Mouse (Mus musculus) lung, embryonic 16.5 days (tissue): ENCODE measurements around the gene Nt5m. TPM values are rescaled to one million over a fixed set of nuclear protein-coding genes. Genes with fewer than 3 reads are reported as not detected.

Source experiments
- ATAC-seq: fragments of 200-750 bp; cut with Nextera tagmentation; 2 replicates; pipeline ENCODE4 v1.8.0; 2017; ENCODE audit warnings: low read depth, mild to moderate bottlenecking, moderate library complexity
- H3K27ac ChIP-seq: fragments of 300-500 bp; sonication (generic); 2 replicates; pipeline ENCODE4 v1.5.1; 2014; ENCODE audit warnings: mild to moderate bottlenecking, control low read depth, low read length
- H3K27me3 ChIP-seq: fragments of 300-500 bp; sonication (generic); 2 replicates; pipeline ENCODE4 v1.6.1; 2014; ENCODE audit warnings: low read depth, low read length, mixed read lengths; ENCODE audit not compliant: control insufficient read depth, insufficient read depth
- H3K36me3 ChIP-seq: fragments of 300-500 bp; sonication (generic); 2 replicates; pipeline ENCODE4 v1.6.1; 2014; ENCODE audit warnings: low read length; ENCODE audit not compliant: control insufficient read depth, insufficient read depth
- H3K4me1 ChIP-seq: fragments of 300-500 bp; sonication (generic); replicated peaks from 2 replicates; pipeline ENCODE4 v1.6.1; 2014; ENCODE audit warnings: low read length, mixed read lengths; ENCODE audit not compliant: control insufficient read depth, insufficient read depth
- H3K4me2 ChIP-seq: fragments of 300-500 bp; sonication (generic); 2 replicates; pipeline ENCODE4 v1.6.1; 2014; ENCODE audit warnings: low read depth, low read length, control low read depth
- H3K4me3 ChIP-seq: fragments of 300-500 bp; sonication (generic); 2 replicates; pipeline ENCODE4 v1.5.1; 2014; ENCODE audit warnings: mild to moderate bottlenecking, low read length, control low read depth
- H3K9ac ChIP-seq: fragments of 300-500 bp; sonication (generic); 2 replicates; pipeline ENCODE4 v1.6.1; 2014; ENCODE audit warnings: low read length, control low read depth
- H3K9me3 ChIP-seq: fragments of 300-500 bp; sonication (generic); 2 replicates; pipeline ENCODE4 v1.6.1; 2016; ENCODE audit warnings: low read length; ENCODE audit not compliant: control insufficient read depth
- WGBS: fragments of 180-500 bp; shearing (Covaris S2); extraction: QIAGEN DNeasy Blood & Tissue Kit; methylation state at CpG from one replicate; pipeline ENCODE4 v1.1.7; 2014; 5-methylcytosine and 5-hydroxymethylcytosine counted together
- polyA plus RNA-seq: library from polyadenylated mRNA; unstranded; fragments of >200 nt; fragmentation: Nextera tagmentation; extraction: Ambion mirVana; gene quantifications from 2 replicates; pipeline ENCODE4 v1.2.1, GENCODE M21; 2015

The Nt5m gene
- polyA plus RNA-seq, 1 experiment from 2014 or later, result 32.8 TPM

- Histone ChIP-seq H3K4me2 (no peak overlapping the region), H3K9me3 (no peaks in the 10 kb centered on the region), H3K36me3 (no peaks in the 10 kb centered on the region), H3K27ac (no peak overlapping the region), H3K27me3 (no peaks in the 10 kb centered on the region), H3K4me1 (no peaks in the 10 kb centered on the region), H3K4me3 (no peak overlapping the region), H3K9ac (no peak overlapping the region)
- no peak for ATAC-seq
- WGBS, result 70% methylated on average over 6 of the region's 6 CpGs
These were observed 25.1 kb downstream of the Nt5m start for GRCm38 (mm10) chr11:59864316-59864715.

DNA sequence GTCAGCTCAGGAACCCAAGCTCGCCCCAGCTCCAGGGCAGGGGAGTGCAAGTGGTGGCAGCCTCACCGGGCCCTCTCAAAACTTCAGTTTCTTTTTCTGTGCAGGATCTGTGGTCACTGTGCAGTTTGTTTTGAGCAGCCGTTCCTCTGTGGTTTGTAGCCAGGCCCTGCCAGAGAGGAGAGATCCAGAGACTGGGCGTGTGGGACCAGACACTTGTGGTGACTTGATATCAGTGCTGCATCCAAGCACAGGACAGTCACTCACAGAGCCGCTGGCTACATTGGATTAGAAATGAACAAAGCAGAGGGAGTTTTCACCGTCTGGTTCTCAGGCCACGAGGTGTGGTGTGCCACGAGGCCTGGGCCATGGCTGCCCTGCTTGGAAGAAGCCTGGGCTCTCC is 32.9 kb downstream of the Nt5m start:
- Histone ChIP-seq H3K36me3 (peaks cover 9% of the 10 kb centered on the region; the same call in 1 of the 2 replicates), H3K27me3 (no peaks in the 10 kb centered on the region), H3K4me1 (no peaks in the 10 kb centered on the region), H3K4me3 (no peak overlapping the region), H3K4me2 (no peak overlapping the region), H3K9me3 (no peaks in the 10 kb centered on the region), H3K9ac (no peak overlapping the region), H3K27ac (no peak overlapping the region)
- ATAC-seq, result no peak
- 81% methylated on average over 8 of the region's 8 CpGs for WGBS

DNA sequence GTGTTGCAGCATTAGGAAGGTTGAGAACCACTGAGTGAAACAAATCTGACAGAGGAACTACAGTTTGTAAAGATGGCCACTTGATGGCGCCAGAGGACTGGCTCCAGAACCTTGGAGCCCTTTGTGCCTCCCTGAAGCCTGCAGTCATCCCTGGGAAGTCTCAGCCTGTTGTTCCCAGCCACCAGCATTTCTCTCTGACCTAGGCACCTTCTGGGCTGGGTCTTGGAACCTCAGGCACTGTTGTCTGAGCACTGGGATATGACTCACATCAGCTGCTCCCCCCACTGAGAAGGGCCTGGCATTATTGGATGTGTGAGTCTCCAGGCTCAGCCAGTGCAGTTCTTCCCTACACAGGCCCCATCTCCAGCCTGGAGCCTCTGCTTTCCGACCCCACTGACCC is 40.8 kb downstream of the Nt5m start:
- Histone ChIP-seq H3K9me3 (no peaks in the 10 kb centered on the region), H3K4me1 (peaks cover under 1% of the 10 kb centered on the region; the same call in 1 of the 2 replicates), H3K4me2 (no peak overlapping the region), H3K27me3 (no peaks in the 10 kb centered on the region), H3K27ac (no peak overlapping the region), H3K36me3 (peaks cover 11% of the 10 kb centered on the region; the same call in 1 of the 2 replicates), H3K4me3 (no peak overlapping the region), H3K9ac (no peak overlapping the region)
- 19% methylated on average over 2 of the region's 2 CpGs for WGBS
- ATAC-seq, result peak; percentile 53

GRCm38 (mm10) chr11:59885217-59885986 is 46.2 kb downstream of the Nt5m start:
- H3K4me3 ChIP-seq, result no peak overlapping the region
- ATAC-seq, result peak; percentile 54
- 0 out of 2 replicates have a peak overlapping the region, but pooled peaks have one; percentile 4 for H3K4me2 ChIP-seq
- H3K36me3 ChIP-seq, result no peaks in the 10 kb centered on the region
- H3K4me1 ChIP-seq, result peaks cover 3% of the 10 kb centered on the region; the same call in 1 of the 2 replicates
- H3K9me3 ChIP-seq, result no peaks in the 10 kb centered on the region
- no peak overlapping the region; the same call in 1 of the 2 replicates for H3K9ac ChIP-seq
- H3K27me3 ChIP-seq, result no peaks in the 10 kb centered on the region
- 42% methylated on average over 17 of the region's 17 CpGs for WGBS
- peak overlapping the region; percentile 62 for H3K27ac ChIP-seq

DNA sequence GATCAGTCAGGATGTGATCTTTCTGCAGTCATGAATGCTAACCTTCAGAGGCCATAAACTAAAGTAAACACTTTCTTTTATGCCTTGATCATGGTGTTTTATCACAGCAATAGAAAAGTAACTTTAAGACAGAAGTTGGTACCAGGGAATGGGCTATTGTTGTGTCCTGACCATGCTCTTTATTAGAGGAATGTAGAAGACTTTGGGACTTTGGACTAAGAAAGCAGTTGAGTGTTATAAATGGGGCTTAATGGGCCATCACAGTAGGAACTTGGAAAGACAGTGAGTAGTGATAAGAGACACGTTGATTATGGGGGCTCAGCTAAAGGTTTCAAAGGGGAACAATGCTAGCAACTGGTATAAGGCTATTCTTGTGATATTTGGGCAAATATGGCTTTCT is 47.7 kb downstream of the Nt5m start:
- no peak for ATAC-seq
- Histone ChIP-seq H3K27ac (no peak overlapping the region), H3K4me1 (peaks cover 3% of the 10 kb centered on the region; the same call in 1 of the 2 replicates), H3K27me3 (no peaks in the 10 kb centered on the region), H3K36me3 (no peaks in the 10 kb centered on the region), H3K4me3 (no peak overlapping the region), H3K9me3 (no peaks in the 10 kb centered on the region), H3K9ac (no peak overlapping the region), H3K4me2 (no peak overlapping the region)
- whole genome bisulfite sequencing, result 66% methylated on average over 1 of the region's 1 CpGs

DNA sequence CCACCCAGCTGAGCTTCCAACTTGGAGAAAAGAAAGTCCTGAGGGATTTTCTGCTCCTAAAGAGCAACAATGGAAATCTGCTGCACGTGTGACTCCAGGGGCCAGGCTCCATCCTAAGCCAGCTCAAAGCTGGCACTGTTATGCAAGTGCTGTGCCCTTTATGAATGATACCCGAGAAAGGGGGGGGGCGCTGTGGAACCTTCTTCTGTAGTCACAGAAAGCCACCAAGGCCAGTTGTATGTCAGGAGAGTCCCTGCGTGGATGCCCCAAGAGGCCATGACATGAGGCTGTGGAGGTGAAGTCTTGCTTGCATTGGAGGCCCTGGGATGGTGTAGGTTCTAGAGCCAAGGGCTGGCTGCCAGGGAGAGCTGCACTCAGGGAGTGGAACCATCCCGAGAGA is 48.9 kb downstream of the Nt5m start:
- Histone ChIP-seq H3K4me3 (no peak overlapping the region), H3K36me3 (no peaks in the 10 kb centered on the region), H3K4me2 (no peak overlapping the region), H3K9ac (no peak overlapping the region), H3K9me3 (no peaks in the 10 kb centered on the region), H3K27me3 (no peaks in the 10 kb centered on the region), H3K4me1 (peaks cover 3% of the 10 kb centered on the region; the same call in 1 of the 2 replicates), H3K27ac (no peak overlapping the region)
- no peak for ATAC-seq
- 67% methylated on average over 5 of the region's 5 CpGs for WGBS

- Histone ChIP-seq H3K4me2 (no peak overlapping the region), H3K4me1 (no peaks in the 10 kb centered on the region), H3K27me3 (no peaks in the 10 kb centered on the region), H3K27ac (no peak overlapping the region), H3K36me3 (no peaks in the 10 kb centered on the region), H3K9me3 (no peaks in the 10 kb centered on the region), H3K4me3 (no peak overlapping the region), H3K9ac (no peak overlapping the region)
- ATAC-seq, result no peak
- WGBS, result 72% methylated on average over 6 of the region's 6 CpGs
These were observed 52.6 kb downstream of the Nt5m start for GRCm38 (mm10) chr11:59891854-59892253.

GRCm38 (mm10) chr11:59893153-59893788 is 54.0 kb downstream of the Nt5m start:
- H3K9ac ChIP-seq, result no peak overlapping the region
- peaks cover 5% of the 10 kb centered on the region for H3K4me1 ChIP-seq
- WGBS, result 58% methylated on average over 10 of the region's 10 CpGs
- no peaks in the 10 kb centered on the region for H3K36me3 ChIP-seq
- no peak for ATAC-seq
- H3K27ac ChIP-seq, result no peak overlapping the region
- H3K4me2 ChIP-seq, result no peak overlapping the region
- H3K27me3 ChIP-seq, result no peaks in the 10 kb centered on the region
- no peaks in the 10 kb centered on the region for H3K9me3 ChIP-seq
- H3K4me3 ChIP-seq, result no peak overlapping the region

DNA sequence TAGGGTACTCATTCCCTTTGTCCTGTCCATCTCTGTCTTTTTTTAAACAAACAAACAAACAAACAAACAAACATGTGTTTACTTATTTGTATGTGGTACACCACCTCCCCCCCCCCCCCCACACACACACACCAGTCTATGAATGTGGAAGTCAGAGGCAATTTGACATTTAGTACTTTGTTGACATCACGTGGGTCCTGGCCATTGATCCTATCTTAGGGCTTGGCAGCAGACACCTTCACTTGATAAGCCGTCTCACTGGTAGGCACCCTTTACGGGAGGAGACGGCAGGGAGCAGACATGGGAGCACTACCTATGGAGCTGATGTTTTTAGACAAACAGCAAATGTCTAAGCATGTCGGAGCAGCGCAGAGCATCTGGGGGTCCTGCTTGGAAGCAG is 55.7 kb downstream of the Nt5m start:
- no peak overlapping the region for H3K4me2 ChIP-seq

More for the DNA sequence above, 55.7 kb downstream of the Nt5m start:
- H3K4me1 ChIP-seq, result peaks cover 9% of the 10 kb centered on the region
- no peaks in the 10 kb centered on the region for H3K9me3 ChIP-seq
- no peak overlapping the region for H3K4me3 ChIP-seq
- no peaks in the 10 kb centered on the region for H3K36me3 ChIP-seq
- WGBS, result 44% methylated on average over 6 of the region's 6 CpGs
- H3K27ac ChIP-seq, result no peak overlapping the region
- no peak overlapping the region for H3K9ac ChIP-seq
- no peaks in the 10 kb centered on the region for H3K27me3 ChIP-seq
- no peak for ATAC-seq
